8 mouse cellular contexts compared by ENCODE assay signal in the genomic region with DNA sequence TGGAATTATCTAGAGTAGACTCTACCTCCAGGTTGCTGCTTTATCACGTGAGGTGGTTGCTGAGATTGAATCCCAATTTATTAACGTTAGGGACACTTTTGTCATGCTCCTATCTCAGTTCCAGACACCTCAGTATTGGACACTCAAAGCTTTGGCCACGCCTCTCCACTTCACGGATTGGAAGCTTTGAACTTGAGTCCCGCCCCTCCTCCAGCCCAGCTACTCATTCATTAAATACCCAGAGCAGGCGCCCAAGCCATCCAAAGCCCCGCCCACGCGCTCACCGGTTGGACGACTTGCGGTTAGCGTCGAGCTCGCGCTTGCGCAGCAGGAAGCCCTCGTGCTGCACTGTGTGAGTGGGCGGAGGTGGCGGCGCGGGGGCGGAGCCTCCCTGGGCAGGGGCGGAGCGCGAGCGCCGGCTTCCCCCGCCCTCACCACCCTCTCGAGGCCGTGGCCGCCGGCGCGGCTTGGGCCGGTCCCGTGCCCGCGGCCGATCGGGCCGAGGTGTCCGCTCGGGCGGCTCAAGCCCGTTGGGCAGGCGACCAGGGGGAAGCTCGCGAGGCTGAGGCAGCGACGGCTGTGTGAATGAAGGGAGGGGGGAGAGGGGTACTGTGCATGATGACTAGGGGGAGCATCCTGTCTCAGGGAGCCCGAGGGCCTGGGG. TPM values are rescaled to one million over a fixed set of nuclear protein-coding genes. Genes with fewer than 3 reads are reported as not detected.
A peak's percentile ranks its signal among the peaks of the same experiment; 100 is the strongest.
DNase-seq lines count a peak whose midpoint lies in the region; ATAC-seq and TF ChIP-seq lines count a peak whose summit lies in the region.

No protein-coding gene starts in this region.

- peaks cover 2% of the 10 kb centered on the region; the same call in 1 of the 2 replicates for H3K4me1 ChIP-seq in cortical plate, adult 2 months (ENCODE audit: control insufficient read depth, insufficient read depth, low read length)

- TF ChIP-seq POLR2A in cortical plate, adult 2 months (IDR thresholded peaks at IDR 0.05; ENCODE audit: extremely low read depth, insufficient read depth, low read length), result no peak

- peak; percentile 99 to 100 for DNase-seq in gastrocnemius, adult 8-10 months (ENCODE audit: low spot score in 2 of 2)
- DNase-seq in hindlimb bud, embryonic 11.5 days (ENCODE audit: extremely low spot score, low read depth, low spot score), result peak; percentile 96
- DNase-seq in left cerebral cortex, adult 8-10 months (ENCODE audit: low spot score in 2 of 2), result peak; percentile 94 to 99
- DNase-seq in right cerebral cortex, postnatal 14 days, result peak; percentile 100
- DNase-seq in urinary bladder, postnatal 36 days (ENCODE audit: low spot score in 2 of 2), result peak; percentile 97 to 99

- peak overlapping the region; percentile 26; the same call in 1 of the 2 replicates for H3K4me3 ChIP-seq in cortical plate, adult 2 months (ENCODE audit: insufficient read depth, low read length)

- no peak for TF ChIP-seq CTCF in cortical plate, adult 2 months (IDR thresholded peaks at IDR 0.05; ENCODE audit: extremely low read depth, insufficient read depth, low read length)

- peak overlapping the region; percentile 33 for H3K27ac ChIP-seq in cortical plate, adult 2 months (ENCODE audit: insufficient read depth, low read length)

- peak; percentile 78 for ATAC-seq in activated CD4-positive, CD25-positive, alpha-beta regulatory T cell, adult 4 months
- peak; percentile 85 for ATAC-seq in megakaryocyte progenitor cell, adult 5-6 weeks (replicated peaks; ENCODE audit: poor library complexity)

RNA-seq across cellular contexts. Expression of a gene that starts 4.2 kb away (rescaled TPM):
- polyA plus RNA-seq in activated CD4-positive, CD25-positive, alpha-beta regulatory T cell, adult 4 months (2017; shearing (Covaris generic)), result 1 to 10 TPM; 1.4 to 3.3 TPM
- polyA plus RNA-seq in cortical plate, adult 2 months (2012; rRNA removed), result 0.75 TPM in 1 of 2 replicates, not detected in the other
- under 1 TPM in 1 of 4 experiments, not detected in 3; 0.53 TPM for total RNA-seq in gastrocnemius, adult 8-10 months (2022)
- not detected for total RNA-seq in left cerebral cortex, adult 8-10 months (2022)
- not detected in 2 replicates for total RNA-seq in megakaryocyte progenitor cell, adult 5-6 weeks (2015)
- not detected in 2 replicates for total RNA-seq in megakaryocyte progenitor cell, adult 5-6 weeks (2017)

RNA-seq across cellular contexts. Expression of a gene that starts 5.6 kb away (rescaled TPM):
- polyA plus RNA-seq in activated CD4-positive, CD25-positive, alpha-beta regulatory T cell, adult 4 months (2017; shearing (Covaris generic)), result 10 to 100 TPM; 48.9 to 66.0 TPM
- 64.2 and 73.8 TPM in 2 replicates for polyA plus RNA-seq in cortical plate, adult 2 months (2012; rRNA removed)
- 1 to 10 TPM; 1.8 to 3.9 (median 2.7) TPM for total RNA-seq in gastrocnemius, adult 8-10 months (2022)
- total RNA-seq in left cerebral cortex, adult 8-10 months (2022), result 10 to 100 TPM; 20.7 to 25.9 (median 23.1) TPM
- total RNA-seq in megakaryocyte progenitor cell, adult 5-6 weeks (2015), result 18.8 and 23.9 TPM in 2 replicates
- total RNA-seq in megakaryocyte progenitor cell, adult 5-6 weeks (2017), result 10.7 and 11.0 TPM in 2 replicates

RNA-seq across cellular contexts. Expression of a gene that starts 23.9 kb away (rescaled TPM):
- 1 to 10 TPM in 1 of 2 experiments, under 1 TPM in 1; 0.94 to 1.3 TPM for polyA plus RNA-seq in activated CD4-positive, CD25-positive, alpha-beta regulatory T cell, adult 4 months (2017; shearing (Covaris generic))
- 54.5 and 62.3 TPM in 2 replicates for polyA plus RNA-seq in cortical plate, adult 2 months (2012; rRNA removed)
- 10 to 100 TPM; 33.6 to 50.3 (median 43.1) TPM for total RNA-seq in gastrocnemius, adult 8-10 months (2022)
- total RNA-seq in left cerebral cortex, adult 8-10 months (2022), result 10 to 100 TPM; 41.9 to 51.1 (median 44.6) TPM
- total RNA-seq in megakaryocyte progenitor cell, adult 5-6 weeks (2015), result 0.05 TPM in 1 of 2 replicates, not detected in the other
- total RNA-seq in megakaryocyte progenitor cell, adult 5-6 weeks (2017), result not detected in 2 replicates

Comparison
In these comparisons a context has a peak if more than half of its experiments do, and no peak if none do; other contexts are left out.
1. Peak in every context shown above with its lines: DNase-seq, ATAC-seq, H3K4me3 ChIP-seq and H3K27ac ChIP-seq.
2. RNA of a gene that starts 23.9 kb away (total RNA-seq): 33.6 to 50.3 TPM in gastrocnemius, adult 8-10 months and 41.9 to 51.1 TPM in left cerebral cortex, adult 8-10 months; 0.05 TPM in megakaryocyte progenitor cell, adult 5-6 weeks; every median in the first group is over 10 times any median in the second.